Mouse (Mus musculus): ENCODE results near the gene Nlrc4. TPM values are rescaled to one million over a fixed set of nuclear protein-coding genes. Genes with fewer than 3 reads are reported as not detected.

The Nlrc4 gene
- polyA plus RNA-seq, 2 experiments from 2014 or later = 0.41 to 0.63 TPM

DNA sequence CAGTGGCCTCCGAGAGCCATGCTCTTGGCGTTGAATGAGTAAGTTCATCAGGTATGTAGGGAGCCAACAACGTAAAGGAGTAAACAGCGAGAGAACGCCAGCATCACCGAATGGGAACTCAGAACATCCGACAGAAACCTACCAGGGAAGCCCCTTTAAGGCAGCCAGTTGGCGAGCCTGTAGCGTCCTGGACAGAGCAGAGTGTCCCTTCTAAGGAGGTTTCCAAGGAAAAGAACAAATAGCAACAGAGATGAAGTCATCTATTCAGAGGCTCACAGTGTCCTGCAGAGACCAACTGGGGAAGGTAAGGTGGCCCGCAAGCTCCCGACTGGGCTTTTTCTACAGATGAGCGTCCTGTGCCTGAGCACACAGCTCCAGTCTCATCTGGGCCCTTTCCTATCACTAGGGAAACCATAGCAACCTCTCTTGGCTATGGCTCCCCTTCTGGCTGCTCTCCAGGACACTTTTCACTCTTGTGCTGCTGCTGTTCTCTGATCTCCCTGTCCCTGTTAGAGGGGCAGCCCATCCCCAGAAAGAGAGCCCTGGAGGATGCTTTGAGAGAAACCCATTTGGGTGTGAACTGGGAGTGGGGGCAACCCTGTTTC, 34.4 kb downstream of the Nlrc4 start:
- ATAC-seq = no peak

DNA sequence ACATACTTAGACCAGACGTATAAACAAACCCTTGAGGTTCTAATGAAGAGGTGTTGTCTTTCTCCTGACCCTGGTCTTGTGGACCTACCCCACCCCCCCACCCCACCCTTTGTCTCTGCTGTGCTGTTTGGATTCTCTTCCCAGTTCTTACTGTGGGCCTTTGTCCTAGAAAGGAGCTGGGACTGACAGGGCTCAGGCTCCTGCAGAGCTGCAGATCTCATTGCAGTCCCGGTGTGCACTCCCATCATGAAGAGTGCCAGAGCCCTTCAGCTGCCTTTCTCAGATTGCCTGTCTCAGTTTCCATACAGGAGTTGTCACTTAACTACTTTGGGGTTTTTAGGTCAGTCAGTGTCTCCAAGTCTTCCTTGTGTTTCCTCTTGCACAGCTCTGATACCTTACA, 38.3 kb downstream of the Nlrc4 start:
- ATAC-seq = no peak

DNA sequence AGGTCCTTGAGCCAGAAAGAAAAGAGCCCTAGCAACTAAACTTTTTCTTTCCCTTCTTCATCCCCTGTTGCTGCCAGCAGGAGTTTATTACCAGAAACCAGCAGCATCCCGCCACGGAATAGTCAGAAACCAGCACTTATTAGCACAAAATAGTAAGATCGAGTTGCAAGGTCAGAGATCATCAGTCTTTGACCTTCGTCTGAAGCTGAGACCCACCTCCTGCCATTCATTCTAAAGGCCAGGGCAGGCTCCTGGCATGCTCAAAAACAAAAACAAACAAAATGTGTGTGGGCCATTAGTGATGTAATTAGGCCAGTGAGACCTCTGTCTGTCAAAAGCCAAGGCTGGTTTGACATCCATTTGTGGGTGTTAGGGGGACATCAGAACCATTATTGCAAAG, 40.8 kb downstream of the Nlrc4 start:
- ATAC-seq = no peak

DNA sequence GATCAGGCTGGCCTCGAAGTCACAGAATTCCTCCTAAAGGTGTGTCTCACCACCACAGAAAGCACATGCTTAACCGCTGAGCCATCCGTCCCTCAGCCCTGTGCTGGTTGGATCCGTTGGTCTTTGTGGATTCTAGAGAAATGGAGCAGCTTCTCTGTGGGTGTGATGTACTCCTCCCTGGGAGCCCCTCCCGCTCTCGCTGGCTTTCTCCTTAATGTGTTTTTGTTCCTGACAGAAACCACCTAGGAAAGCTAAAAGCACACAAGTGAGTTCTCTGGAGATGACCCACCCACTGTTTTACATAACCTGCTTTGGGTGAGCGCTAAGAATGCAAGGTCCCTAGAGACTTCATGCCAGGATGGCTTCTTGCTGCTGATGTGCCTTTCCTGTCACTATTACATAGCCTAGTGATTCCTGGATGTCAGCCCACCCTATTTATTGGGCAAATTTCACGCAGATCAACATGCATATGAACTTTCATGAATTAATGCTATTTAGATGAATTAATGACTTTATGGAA, 42.0 kb downstream of the Nlrc4 start:
- ATAC-seq = no peak

DNA sequence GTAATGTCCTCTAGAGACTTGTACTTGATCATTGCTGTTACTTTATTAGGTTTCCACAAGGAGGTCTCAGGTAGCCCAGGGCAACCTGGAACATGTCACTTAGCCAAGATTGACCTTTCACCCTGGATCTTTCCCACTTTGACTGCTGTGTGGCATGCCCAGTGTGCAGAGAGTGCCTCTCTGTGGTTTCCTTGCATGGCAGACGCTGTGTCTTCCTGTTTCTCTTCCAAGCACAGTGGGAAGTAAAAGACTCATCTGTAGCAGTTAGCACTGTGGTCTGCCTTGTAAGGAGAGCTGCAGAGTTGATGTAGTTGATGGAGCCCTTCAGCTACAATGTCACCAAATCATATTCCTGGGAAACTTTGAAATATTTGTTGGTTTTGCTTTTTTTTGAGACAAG, 44.3 kb downstream of the Nlrc4 start:
- ATAC-seq = no peak

DNA sequence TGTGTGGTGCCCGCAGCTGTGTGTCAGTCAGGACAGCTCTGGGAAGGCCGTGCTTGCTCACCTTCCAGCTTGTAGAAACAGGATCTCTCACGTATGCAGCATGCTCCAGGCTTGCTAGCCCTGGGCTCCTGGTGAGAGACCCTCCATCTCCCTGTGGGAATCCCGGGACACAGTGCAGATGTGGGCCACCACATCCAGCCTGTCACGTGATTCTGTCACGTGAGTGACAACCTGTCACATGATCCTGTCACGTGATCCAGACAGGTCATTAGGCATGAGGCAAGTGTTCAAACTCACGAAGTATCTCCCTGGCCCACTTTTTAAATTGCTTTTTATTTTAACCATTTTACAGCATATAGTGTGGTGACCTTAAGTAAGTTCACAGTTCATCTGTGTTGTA, 45.6 kb downstream of the Nlrc4 start:
- no peak for ATAC-seq

DNA sequence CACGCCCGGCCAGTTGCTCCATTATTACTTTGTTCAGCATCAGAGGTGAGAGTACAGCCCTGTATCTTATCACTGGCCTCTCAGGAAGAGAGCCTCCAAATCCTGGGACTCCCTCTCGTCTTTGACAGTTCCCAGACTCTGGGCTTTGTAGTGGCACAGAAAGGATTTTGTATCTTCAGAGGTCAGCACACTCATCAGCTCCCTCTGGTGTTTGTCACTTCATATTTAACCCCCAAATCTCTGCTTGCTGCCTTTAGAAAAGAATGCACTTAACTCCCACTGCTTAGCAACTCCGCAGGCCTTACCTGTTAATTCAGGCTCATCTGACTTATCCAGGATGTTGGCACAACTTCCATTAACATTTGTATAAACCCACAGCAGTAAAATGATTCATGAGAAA, 49.2 kb downstream of the Nlrc4 start:
- ATAC-seq = no peak

DNA sequence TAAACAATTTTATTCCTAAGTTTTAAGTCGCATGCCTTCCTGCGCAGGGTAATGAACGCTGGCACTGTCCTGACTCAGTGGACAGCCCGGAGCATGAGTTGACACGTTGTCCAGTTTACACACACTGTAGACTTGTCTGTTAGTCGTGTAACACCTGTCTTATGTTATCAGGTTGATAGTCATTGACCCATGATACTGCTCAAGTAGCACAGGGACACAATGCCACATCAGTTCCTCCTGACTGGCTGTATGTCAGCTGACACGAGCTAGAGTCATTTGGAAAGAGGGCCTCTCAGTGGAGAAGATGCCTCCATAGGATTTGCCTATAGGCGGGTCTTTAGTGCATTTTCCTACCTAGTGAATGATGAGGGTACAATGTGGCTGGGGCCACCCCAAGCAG, 52.5 kb downstream of the Nlrc4 start:
- no peak for ATAC-seq

DNA sequence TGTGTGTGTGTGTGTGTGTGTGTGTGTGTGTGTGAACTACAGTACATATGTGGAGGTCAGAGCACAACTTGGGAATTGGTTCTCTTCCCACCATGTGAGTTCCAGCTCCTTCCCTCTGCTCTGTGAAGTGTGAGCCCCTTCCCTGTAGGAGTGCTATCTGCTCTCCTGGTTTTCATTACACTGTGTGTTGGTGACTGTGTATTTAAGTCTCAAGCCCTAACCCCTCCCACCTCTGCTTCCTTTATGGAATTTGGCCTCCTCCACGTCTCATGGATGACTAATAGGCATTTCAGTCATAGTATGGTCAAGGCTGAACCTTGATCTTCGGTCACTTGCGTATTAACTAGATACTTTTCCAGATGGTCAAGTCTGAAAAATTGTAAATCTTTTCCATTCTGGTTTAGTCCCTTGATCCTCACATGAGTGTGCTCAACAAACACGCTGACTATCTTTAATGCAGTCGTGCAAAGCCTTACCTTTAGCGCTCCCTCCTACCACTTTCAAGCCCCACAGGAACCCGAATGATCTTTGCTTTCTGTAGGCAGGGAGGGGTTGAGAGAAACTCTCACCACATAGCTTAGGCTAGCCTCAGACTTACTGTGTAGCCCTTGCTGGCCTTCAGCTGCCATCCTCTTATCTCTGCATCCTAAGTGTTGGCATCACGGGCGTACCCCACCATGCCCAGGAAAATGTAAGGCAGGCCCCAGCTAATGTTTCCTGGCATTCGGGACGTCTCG, 56.3 kb downstream of the Nlrc4 start:
- ATAC-seq = no peak

DNA sequence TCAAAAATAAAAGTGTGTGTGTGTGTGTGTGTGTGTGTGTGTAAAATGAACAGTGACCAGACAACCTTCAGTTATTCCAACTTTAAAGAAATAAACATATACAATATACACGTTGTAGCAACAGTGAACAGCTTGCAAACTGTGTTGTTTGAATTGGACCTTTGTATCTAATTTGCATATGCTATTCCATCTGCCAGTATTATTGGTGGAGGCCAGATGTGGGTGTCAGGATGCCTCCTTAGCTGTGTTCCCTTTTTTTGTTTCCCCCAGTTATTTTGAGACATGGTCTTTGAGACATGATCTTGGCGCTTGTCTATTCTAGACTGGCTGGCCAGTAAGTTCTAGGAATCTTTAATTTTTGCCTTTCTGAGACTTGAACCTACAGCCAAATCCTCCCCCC, 61.8 kb downstream of the Nlrc4 start:
- ATAC-seq = no peak

DNA sequence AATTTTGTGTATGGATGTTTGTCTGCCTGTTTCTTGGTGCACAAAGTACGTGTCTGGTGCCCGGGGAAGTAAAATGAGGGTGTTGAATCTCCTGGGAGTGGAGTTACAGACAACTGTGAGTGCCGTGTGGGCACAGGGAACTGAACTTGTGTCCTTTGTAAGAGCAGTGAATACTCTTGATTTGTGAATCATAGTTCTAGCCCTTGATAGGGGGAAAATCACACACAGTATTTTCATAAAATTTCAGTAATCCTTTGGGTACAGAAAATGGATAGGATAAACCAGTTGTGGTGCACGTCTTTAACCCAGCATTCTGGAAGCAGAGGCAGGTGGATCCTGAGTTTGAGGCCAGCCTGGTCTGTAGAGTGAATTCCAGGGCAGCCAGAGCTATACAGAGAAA, 62.2 kb downstream of the Nlrc4 start:
- ATAC-seq = no peak

DNA sequence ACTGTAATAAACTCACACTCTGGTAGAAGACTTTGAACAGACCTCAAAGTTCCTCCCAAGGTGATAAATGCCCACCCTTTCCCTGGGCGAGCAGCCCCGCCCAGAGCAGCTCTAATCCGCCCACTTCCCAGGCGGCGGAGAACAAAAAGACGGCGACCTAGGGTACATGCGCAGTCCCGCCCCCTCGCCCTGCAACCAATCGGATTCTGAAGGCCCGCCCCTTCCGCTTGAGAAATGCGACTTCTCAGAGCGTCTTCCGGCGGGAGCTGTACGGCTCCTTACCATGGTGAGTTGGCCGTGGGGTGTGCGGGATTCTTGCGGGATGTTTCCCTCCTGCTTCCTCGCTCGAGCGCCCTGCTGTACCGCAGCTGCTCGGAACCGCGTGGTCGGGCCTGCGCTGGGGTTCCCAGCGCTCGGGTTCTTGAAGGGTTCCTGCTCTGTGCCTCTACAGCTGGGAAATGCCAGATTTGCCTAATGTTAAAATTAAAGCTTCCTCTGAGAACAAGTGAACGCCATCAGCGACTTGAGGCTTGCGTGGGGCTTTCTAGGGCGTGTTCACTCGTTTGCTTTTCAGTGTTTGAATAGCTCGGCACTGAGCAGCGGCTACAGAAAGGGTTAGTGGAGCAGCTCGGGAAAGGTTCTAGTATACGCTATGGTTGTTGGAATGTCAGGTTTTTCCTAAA, 63.4 kb downstream of the Nlrc4 start, which contains the start of gene Slc30a6:
Gene Slc30a6 (plus strand): TSS at position 226 of the 683 bp plus-strand sequence.
- peak; percentile 98 for ATAC-seq

DNA sequence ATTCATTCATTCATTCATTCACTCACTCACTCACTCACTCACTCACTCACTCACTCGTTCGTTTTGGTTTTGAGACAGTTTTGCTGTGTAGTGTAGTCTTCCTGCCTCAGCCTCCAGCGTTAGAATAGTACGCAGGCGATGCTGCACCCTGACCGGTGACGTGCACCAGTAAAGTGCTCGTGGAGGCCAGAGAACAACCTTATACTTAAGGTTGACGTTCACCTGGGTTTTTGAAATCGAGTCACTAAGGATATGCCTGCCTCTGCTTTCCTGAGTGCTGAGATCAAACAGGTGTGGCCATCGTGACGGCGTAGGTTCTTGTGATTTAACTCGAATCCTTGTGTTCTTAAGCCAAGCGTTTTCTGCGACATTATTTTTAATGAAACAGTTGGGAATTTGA, 64.1 kb downstream of the Nlrc4 start:
- peak; percentile 10 for ATAC-seq

DNA sequence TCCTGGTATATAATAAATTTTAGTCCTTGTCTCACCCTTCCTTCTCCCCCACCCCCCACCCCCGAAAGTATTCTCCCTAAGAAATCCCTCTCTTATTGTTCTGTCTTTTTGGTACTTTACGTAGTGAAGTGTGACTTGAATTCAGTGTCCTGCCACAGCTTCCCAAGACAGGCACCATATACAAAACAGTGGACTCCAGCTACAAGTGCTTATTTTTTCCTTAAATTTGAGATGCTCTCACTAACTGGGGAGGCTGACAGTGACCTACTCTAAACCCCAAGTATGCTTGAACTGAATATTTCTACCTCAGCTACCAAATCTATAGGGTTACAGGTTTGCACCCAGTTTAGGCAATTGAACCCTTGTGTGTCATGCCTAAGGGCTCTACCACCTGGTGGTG, 64.6 kb downstream of the Nlrc4 start:
- ATAC-seq = no peak

DNA sequence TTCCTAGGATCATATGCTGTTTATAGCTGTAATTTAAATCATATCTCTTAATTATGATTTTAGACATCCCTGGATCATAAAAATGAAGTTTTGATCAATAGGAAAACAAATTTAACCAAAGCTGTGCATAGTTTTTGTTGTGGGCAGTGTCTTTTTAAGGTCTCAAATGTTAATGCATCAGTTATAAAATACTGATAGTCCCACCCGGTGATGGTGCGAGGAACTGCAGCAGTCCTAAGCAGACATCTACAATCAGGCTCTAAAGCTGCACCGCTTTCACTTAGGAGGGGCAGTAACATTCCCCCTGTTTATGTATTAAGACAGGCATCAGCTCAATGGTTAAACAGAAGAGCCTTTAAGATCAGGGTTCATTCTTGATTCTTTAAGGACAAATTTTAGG, 69.1 kb downstream of the Nlrc4 start:
- no peak for ATAC-seq

DNA sequence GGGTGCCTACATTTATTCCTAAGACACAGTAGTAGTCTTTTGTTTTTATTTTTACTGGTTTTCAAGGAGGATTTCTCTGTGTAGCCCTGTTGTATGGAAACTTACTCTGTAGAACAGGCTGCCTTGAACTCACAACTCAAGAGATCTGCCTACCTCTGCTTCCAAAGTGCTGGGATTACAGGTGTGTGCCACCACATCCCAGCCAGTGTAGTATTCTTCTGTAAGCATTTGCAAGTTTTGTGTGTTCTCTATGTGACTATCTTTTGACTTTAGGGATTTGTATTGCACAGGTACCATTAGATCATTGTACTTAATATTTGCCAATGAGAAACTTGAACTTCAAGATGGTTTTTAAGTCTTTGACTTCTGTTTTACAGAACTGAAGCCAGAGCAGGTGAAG, 72.3 kb downstream of the Nlrc4 start:
- no peak for ATAC-seq

DNA sequence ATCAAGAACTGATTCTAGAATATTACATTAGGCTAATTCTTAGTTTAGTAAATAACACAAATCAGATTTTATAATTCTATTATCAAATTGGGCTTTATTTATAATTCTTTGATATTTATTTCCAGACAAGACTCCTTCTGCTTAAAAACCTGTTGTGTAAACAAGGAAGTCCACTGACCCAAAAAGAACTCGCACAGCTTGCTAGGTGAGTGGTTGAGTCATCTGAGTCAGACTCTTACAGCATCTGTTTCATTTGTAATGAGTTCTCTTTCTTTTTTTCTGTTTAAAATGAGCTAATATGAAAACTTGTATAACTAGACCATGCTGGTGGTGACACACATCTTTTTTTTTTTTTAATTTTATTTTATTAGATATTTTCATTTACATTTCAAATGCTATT, 82.0 kb downstream of the Nlrc4 start:
- ATAC-seq = no peak

Other genes starting within 250 kb of the Nlrc4 start
- gene Memo1, start 163.6 kb downstream of the Nlrc4 start, polyA plus RNA-seq (2017; shearing (Covaris generic)) = 10 to 100 TPM; 53.5 to 61.0 TPM
- gene Dpy30, start 135.2 kb downstream of the Nlrc4 start, polyA plus RNA-seq (2017; shearing (Covaris generic)) = 100 to 1,000 TPM; 144 to 156 TPM
- 10 to 100 TPM in 1 of 2 experiments, 1 to 10 TPM in 1; 8.9 to 10.1 TPM for gene Spast, start 120.2 kb downstream of the Nlrc4 start, polyA plus RNA-seq (2017; shearing (Covaris generic))
- gene Slc30a6, start 63.5 kb downstream of the Nlrc4 start, polyA plus RNA-seq (2017; shearing (Covaris generic)) = 10 to 100 TPM; 28.4 to 35.8 TPM
- 10 to 100 TPM; 10.3 to 17.7 TPM for gene Yipf4, start 30.4 kb upstream of the Nlrc4 start, polyA plus RNA-seq (2017; shearing (Covaris generic))
- gene Birc6, start 69.2 kb upstream of the Nlrc4 start, polyA plus RNA-seq (2017; shearing (Covaris generic)) = 100 to 1,000 TPM; 135 to 257 TPM